Mouse (Mus musculus) Patski (cell line): ENCODE data around the gene Prb1. TPM values are rescaled to one million over a fixed set of nuclear protein-coding genes. Genes with fewer than 3 reads are reported as not detected.
"Not testable (repeated sequence)": the region's sequence is repeated elsewhere in the genome, so short reads cannot be mapped to it uniquely, and the experiment has no call there.

Experiments used
- ATAC-seq: fragments of 100-300 bp; one replicate; pipeline ENCODE4 v1.8.0; 2021
- CTCF ChIA-PET: fragments of 350-600 bp; sonication (Branson Sonifier 250); formaldehyde crosslinking; loops from one replicate; lab custom pipeline; 2022; ENCODE audit warnings: inconsistent platforms; lab: Charles Lee
- POLR2A ChIA-PET: fragments of 350-600 bp; sonication (Branson Sonifier 250); formaldehyde crosslinking; loops from one replicate; lab custom pipeline; 2022; ENCODE audit warnings: antibody characterized with exemption, inconsistent platforms; lab: Charles Lee
- DNase-seq: peaks from one replicate; pipeline ENCODE4 v3.0.0-alpha.2; 2011; ENCODE audit warnings: low read depth, low spot score
- H3K27me3 ChIP-seq: fragments of 371-371 bp; one replicate; pipeline ENCODE4 v1.5.1; 2021
- in situ Hi-C: fragments of 300-500 bp; cut with MboI; formaldehyde crosslinking; loops from 3 replicates; pipeline ENCODE4 v1.11.1; 2018; ENCODE audit warnings: low pct_unique_long_range_greater_than_20kb, mixed read lengths
- polyA plus RNA-seq: library from polyadenylated mRNA; unstranded; gene quantifications from one replicate; pipeline ENCODE4 v1.2.3, GENCODE M21; 2021

Prb1 gene
- not detected for polyA plus RNA-seq

- ATAC-seq, H3K27me3 ChIP-seq, POLR2A ChIA-PET, CTCF ChIA-PET, in situ Hi-C loops, DNase-seq: not testable (repeated sequence)
Observed at GRCm38 (mm10) chr6:132210421-132210820, at the start of gene Prb1. Gene Prb1, minus strand, starts transcription at chr6:132210521.

Other genes with a start within 250 kb of the Prb1 start
- not detected for gene Prpmp5, start 104.2 kb upstream of the Prb1 start, polyA plus RNA-seq
- gene Gm8882, start 153.6 kb upstream of the Prb1 start, polyA plus RNA-seq, result not detected